Mouse (Mus musculus): ENCODE data around the gene Fam71f2.

Gene Fam71f2

GRCm38 (mm10) chr6:29279293-29279692 is at the start of gene Fam71f2:
Fam71f2 (plus strand) TSS chr6:29279593.
- DNase-seq (ENCODE audit: low spot score) = no peak

GRCm38 (mm10) chr6:29230386-29230785 is 49.0 kb upstream of the Fam71f2 start:
- DNase-seq (ENCODE audit: low spot score) = no peak

- DNase-seq (ENCODE audit: low spot score) = no peak
These were observed 47.6 kb upstream of the Fam71f2 start for GRCm38 (mm10) chr6:29231799-29232198.

- DNase-seq (ENCODE audit: low spot score) = no peak
These were observed 47.1 kb upstream of the Fam71f2 start for GRCm38 (mm10) chr6:29232321-29232720.

- DNase-seq (ENCODE audit: low spot score) = no peak
These were observed 45.7 kb upstream of the Fam71f2 start for GRCm38 (mm10) chr6:29233710-29234109.

GRCm38 (mm10) chr6:29234272-29234671 is 45.1 kb upstream of the Fam71f2 start:
- DNase-seq (ENCODE audit: low spot score) = peak; percentile 45

GRCm38 (mm10) chr6:29240806-29241205 is 38.6 kb upstream of the Fam71f2 start:
- DNase-seq (ENCODE audit: low spot score) = peak; percentile 79

GRCm38 (mm10) chr6:29241697-29242096 is 37.7 kb upstream of the Fam71f2 start:
- no peak for DNase-seq (ENCODE audit: low spot score)

- no peak for DNase-seq (ENCODE audit: low spot score)
These were observed 37.1 kb upstream of the Fam71f2 start for GRCm38 (mm10) chr6:29242265-29242664.

GRCm38 (mm10) chr6:29245272-29246120 is 33.9 kb upstream of the Fam71f2 start:
- no peak for DNase-seq (ENCODE audit: low spot score)

GRCm38 (mm10) chr6:29246183-29246582 is 33.2 kb upstream of the Fam71f2 start:
- DNase-seq (ENCODE audit: low spot score) = no peak

GRCm38 (mm10) chr6:29246585-29246984 is 32.8 kb upstream of the Fam71f2 start:
- peak; percentile 36 for DNase-seq (ENCODE audit: low spot score)

- no peak for DNase-seq (ENCODE audit: low spot score)
These were observed 32.3 kb upstream of the Fam71f2 start for GRCm38 (mm10) chr6:29247072-29247471.

- no peak for DNase-seq (ENCODE audit: low spot score)
These were observed 20.0 kb upstream of the Fam71f2 start for GRCm38 (mm10) chr6:29259418-29259817.

GRCm38 (mm10) chr6:29261831-29262230 is 17.6 kb upstream of the Fam71f2 start:
- no peak for DNase-seq (ENCODE audit: low spot score)

- peak; percentile 99 for DNase-seq (ENCODE audit: low spot score)
These were observed 15.5 kb upstream of the Fam71f2 start for GRCm38 (mm10) chr6:29263650-29264455.

GRCm38 (mm10) chr6:29264456-29264781 is 15.0 kb upstream of the Fam71f2 start:
- no peak for DNase-seq (ENCODE audit: low spot score)

GRCm38 (mm10) chr6:29266936-29267335 is 12.5 kb upstream of the Fam71f2 start:
- peak; percentile 73 for DNase-seq (ENCODE audit: low spot score)

GRCm38 (mm10) chr6:29269006-29269668 is 10.3 kb upstream of the Fam71f2 start:
- no peak for DNase-seq (ENCODE audit: low spot score)

GRCm38 (mm10) chr6:29270961-29271360 is 8.4 kb upstream of the Fam71f2 start:
- peak; percentile 57 for DNase-seq (ENCODE audit: low spot score)

GRCm38 (mm10) chr6:29272312-29273072 is 6.9 kb upstream of the Fam71f2 start, which contains the start of gene Hilpda:
Hilpda (plus strand) TSS chr6:29272488.
- DNase-seq (ENCODE audit: low spot score) = peak; percentile 99

- no peak for DNase-seq (ENCODE audit: low spot score)
These were observed 2.6 kb upstream of the Fam71f2 start for GRCm38 (mm10) chr6:29276746-29277145.

Data from adipocyte (in vitro differentiated cells).